Mouse (Mus musculus) limb, embryonic 12.5 days (tissue): ENCODE data around the gene Shox2. TPM values are rescaled to one million over a fixed set of nuclear protein-coding genes. Genes with fewer than 3 reads are reported as not detected.

ENCODE experiments used
- ATAC-seq: fragments of 200-750 bp; cut with Nextera tagmentation; 2 replicates; pipeline ENCODE4 v1.8.0; 2017; ENCODE audit warnings: low read depth, moderate TSS enrichment; ENCODE audit not compliant: insufficient number of reproducible peaks, insufficient read depth, low FRiP score, low TSS enrichment
- H3K27ac ChIP-seq: fragments of 300-500 bp; sonication (generic); 2 replicates; pipeline ENCODE4 v1.5.1; 2016; ENCODE audit warnings: mild to moderate bottlenecking, moderate library complexity
- H3K27me3 ChIP-seq: fragments of 300-500 bp; sonication (generic); 2 replicates; pipeline ENCODE4 v1.6.1; 2016; ENCODE audit warnings: mild to moderate bottlenecking, moderate library complexity
- H3K36me3 ChIP-seq: fragments of 300-500 bp; sonication (generic); 2 replicates; pipeline ENCODE4 v1.6.1; 2016; ENCODE audit warnings: mild to moderate bottlenecking, moderate library complexity
- H3K4me1 ChIP-seq: fragments of 300-500 bp; sonication (generic); replicated peaks from 2 replicates; pipeline ENCODE4 v1.6.1; 2016
- H3K4me2 ChIP-seq: fragments of 300-500 bp; sonication (generic); 2 replicates; pipeline ENCODE4 v1.6.1; 2016; ENCODE audit warnings: mild to moderate bottlenecking, moderate library complexity
- H3K4me3 ChIP-seq: fragments of 300-500 bp; sonication (generic); replicated peaks from 2 replicates; pipeline ENCODE4 v1.5.1; 2016; ENCODE audit warnings: mild to moderate bottlenecking
- H3K9ac ChIP-seq: fragments of 300-500 bp; sonication (generic); replicated peaks from 2 replicates; pipeline ENCODE4 v1.6.1; 2016; ENCODE audit warnings: mild to moderate bottlenecking, moderate library complexity
- H3K9me3 ChIP-seq: fragments of 300-500 bp; sonication (generic); 2 replicates; pipeline ENCODE4 v1.6.1; 2016; ENCODE audit warnings: mild to moderate bottlenecking, moderate library complexity
- WGBS: fragments of 180-500 bp; shearing (Covaris S2); methylation state at CpG from one replicate; pipeline ENCODE4 v1.1.7; 2016; 5-methylcytosine and 5-hydroxymethylcytosine counted together
- polyA plus RNA-seq: library from polyadenylated mRNA; unstranded; fragments of >200 nt; fragmentation: Nextera tagmentation; extraction: Ambion mirVana; gene quantifications from 2 replicates; pipeline ENCODE4 v1.2.1, GENCODE M21; 2016

Gene Shox2
- polyA plus RNA-seq, 1 experiment from 2014 or later, result 107 TPM

GRCm38 (mm10) chr3:66977811-66978456 lies 3.6 kb downstream of the Shox2 start:
- H3K27me3 ChIP-seq, result peaks cover 57% of the 10 kb centered on the region
- H3K4me2 ChIP-seq, result peak overlapping the region; percentile 76
- H3K27ac ChIP-seq, result peak overlapping the region; percentile 99
- no peak for ATAC-seq
- peak overlapping the region; percentile 73 for H3K4me3 ChIP-seq
- H3K9ac ChIP-seq, result peak overlapping the region; percentile 97
- H3K36me3 ChIP-seq, result peaks cover 16% of the 10 kb centered on the region
- no peaks in the 10 kb centered on the region for H3K9me3 ChIP-seq
- under 1% methylated on average over 25 of the region's 25 CpGs for WGBS
- H3K4me1 ChIP-seq, result peaks cover 29% of the 10 kb centered on the region

- no peaks in the 10 kb centered on the region for H3K9me3 ChIP-seq
- peaks cover 23% of the 10 kb centered on the region; the same call in 1 of the 2 replicates for H3K4me1 ChIP-seq
- H3K4me3 ChIP-seq, result peak overlapping the region; percentile 73
- H3K36me3 ChIP-seq, result peaks cover 16% of the 10 kb centered on the region
- WGBS, result 5% methylated on average over 13 of the region's 13 CpGs
- ATAC-seq, result no peak
- H3K9ac ChIP-seq, result peak overlapping the region; percentile 97
- H3K27me3 ChIP-seq, result peaks cover 60% of the 10 kb centered on the region
- peak overlapping the region; percentile 99 for H3K27ac ChIP-seq
- H3K4me2 ChIP-seq, result peak overlapping the region; percentile 76
These were observed 4.5 kb downstream of the Shox2 start for GRCm38 (mm10) chr3:66976889-66977615.

DNA sequence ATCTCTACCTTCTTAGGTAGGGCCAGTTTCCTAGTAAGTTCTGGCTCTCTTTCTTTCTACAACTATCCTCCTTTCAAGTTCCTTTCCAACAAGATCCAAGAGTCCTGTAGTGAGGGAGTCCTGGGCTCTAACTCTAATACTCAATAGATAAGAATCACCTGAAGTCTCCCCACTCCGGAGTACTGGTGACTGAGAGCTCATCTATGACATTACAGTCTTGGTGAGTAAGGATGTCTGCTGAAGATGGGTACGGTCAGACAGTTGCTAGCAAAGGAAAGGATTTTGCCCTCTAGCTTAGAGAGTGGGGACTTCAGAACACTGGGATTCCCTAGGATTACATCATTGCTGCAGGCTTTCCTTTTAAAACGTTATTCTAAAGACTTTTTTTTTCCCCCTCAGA lies 7.1 kb downstream of the Shox2 start:
- H3K4me3 ChIP-seq, result peak overlapping the region; percentile 57; the same call in 1 of the 2 replicates
- H3K36me3 ChIP-seq, result peaks cover 16% of the 10 kb centered on the region
- no peaks in the 10 kb centered on the region for H3K9me3 ChIP-seq
- WGBS, result 21% methylated on average over 3 of the region's 3 CpGs
- H3K27ac ChIP-seq, result peak overlapping the region; percentile 90
- ATAC-seq, result no peak
- 0 out of 2 replicates have a peak overlapping the region, but pooled peaks have one; percentile 23 for H3K9ac ChIP-seq
- peaks cover 63% of the 10 kb centered on the region for H3K27me3 ChIP-seq
- peaks cover 34% of the 10 kb centered on the region for H3K4me1 ChIP-seq
- H3K4me2 ChIP-seq, result peak overlapping the region; percentile 87

- Histone ChIP-seq H3K4me2 (peak overlapping the region; percentile 87), H3K9me3 (no peaks in the 10 kb centered on the region), H3K4me3 (peak overlapping the region; percentile 57), H3K36me3 (peaks cover 16% of the 10 kb centered on the region), H3K9ac (peak overlapping the region; percentile 76), H3K27ac (peak overlapping the region; percentile 90), H3K27me3 (peaks cover 52% of the 10 kb centered on the region), H3K4me1 (peaks cover 24% of the 10 kb centered on the region)
- peak; percentile 43 for ATAC-seq
- under 1% methylated on average over 59 of the region's 59 CpGs for WGBS
These were observed 8.1 kb downstream of the Shox2 start for GRCm38 (mm10) chr3:66973391-66973943.

GRCm38 (mm10) chr3:66972191-66972950 lies 9.2 kb downstream of the Shox2 start:
- WGBS, result 14% methylated on average over 16 of the region's 16 CpGs
- Histone ChIP-seq H3K27me3 (peaks cover 50% of the 10 kb centered on the region), H3K9me3 (no peaks in the 10 kb centered on the region), H3K27ac (peak overlapping the region; percentile 66; the same call in 1 of the 2 replicates), H3K4me3 (peak overlapping the region; percentile 16), H3K4me2 (peak overlapping the region; percentile 87), H3K4me1 (peaks cover 24% of the 10 kb centered on the region), H3K36me3 (peaks cover 16% of the 10 kb centered on the region), H3K9ac (peak overlapping the region; percentile 31)
- ATAC-seq, result no peak

GRCm38 (mm10) chr3:66970661-66971331 lies 10.8 kb downstream of the Shox2 start:
- H3K4me1 ChIP-seq, result peaks cover 24% of the 10 kb centered on the region
- no peaks in the 10 kb centered on the region for H3K9me3 ChIP-seq
- no peak overlapping the region for H3K9ac ChIP-seq
- H3K4me3 ChIP-seq, result peak overlapping the region; percentile 20
- 3% methylated on average over 29 of the region's 29 CpGs for WGBS
- peak; percentile 29; the same call in 1 of the 2 replicates for ATAC-seq
- H3K36me3 ChIP-seq, result peaks cover 16% of the 10 kb centered on the region
- peak overlapping the region; percentile 74 for H3K27ac ChIP-seq
- H3K27me3 ChIP-seq, result peaks cover 50% of the 10 kb centered on the region
- H3K4me2 ChIP-seq, result peak overlapping the region; percentile 48

DNA sequence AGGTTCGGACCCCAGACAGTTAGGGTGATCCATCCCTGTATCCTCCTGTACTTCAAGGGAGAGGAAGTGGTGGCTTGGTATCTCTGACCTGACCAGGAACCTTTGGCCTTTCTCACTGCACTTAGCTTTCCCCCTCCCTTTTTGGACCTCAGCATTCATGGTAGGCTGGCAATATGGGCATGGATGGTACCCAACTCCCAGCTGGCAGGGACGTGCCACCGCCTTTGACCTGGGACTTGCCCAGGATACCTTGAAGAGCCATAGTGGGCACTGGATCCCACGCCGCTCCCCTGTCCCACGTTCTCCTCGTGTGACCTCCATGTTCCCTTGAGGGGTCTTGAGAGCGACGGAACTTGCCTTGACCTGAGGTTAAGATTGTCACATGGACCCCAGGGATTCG lies 11.3 kb downstream of the Shox2 start:
- H3K9me3 ChIP-seq, result no peaks in the 10 kb centered on the region
- H3K4me2 ChIP-seq, result peak overlapping the region; percentile 48
- 8% methylated on average over 10 of the region's 10 CpGs for WGBS
- H3K36me3 ChIP-seq, result peaks cover 16% of the 10 kb centered on the region
- peaks cover 53% of the 10 kb centered on the region for H3K27me3 ChIP-seq
- 0 out of 2 replicates have a peak, but pooled peaks have one; percentile 2 for ATAC-seq
- H3K27ac ChIP-seq, result peak overlapping the region; percentile 74
- peak overlapping the region; percentile 20 for H3K4me3 ChIP-seq
- peaks cover 24% of the 10 kb centered on the region for H3K4me1 ChIP-seq
- no peak overlapping the region for H3K9ac ChIP-seq

- Histone ChIP-seq H3K9ac (no peak overlapping the region), H3K36me3 (no peaks in the 10 kb centered on the region), H3K27ac (no peak overlapping the region), H3K4me1 (peaks cover 22% of the 10 kb centered on the region), H3K9me3 (no peaks in the 10 kb centered on the region), H3K27me3 (peaks cover 38% of the 10 kb centered on the region), H3K4me3 (no peak overlapping the region), H3K4me2 (no peak overlapping the region)
- no peak for ATAC-seq
- WGBS, result 10% methylated on average over 4 of the region's 4 CpGs
These were observed 14.1 kb downstream of the Shox2 start for GRCm38 (mm10) chr3:66967508-66967907.

- H3K9ac ChIP-seq, result no peak overlapping the region
- H3K27ac ChIP-seq, result no peak overlapping the region
- ATAC-seq, result no peak
- 41% methylated on average over 3 of the region's 3 CpGs for WGBS
- H3K9me3 ChIP-seq, result no peaks in the 10 kb centered on the region
- peaks cover 7% of the 10 kb centered on the region; the same call in 1 of the 2 replicates for H3K4me1 ChIP-seq
- H3K27me3 ChIP-seq, result peaks cover 17% of the 10 kb centered on the region
- H3K4me3 ChIP-seq, result no peak overlapping the region
- H3K4me2 ChIP-seq, result no peak overlapping the region
- H3K36me3 ChIP-seq, result no peaks in the 10 kb centered on the region
These were observed 16.7 kb downstream of the Shox2 start for GRCm38 (mm10) chr3:66964884-66965283.

GRCm38 (mm10) chr3:66959972-66960371 lies 21.6 kb downstream of the Shox2 start:
- Histone ChIP-seq H3K27me3 (peaks cover 4% of the 10 kb centered on the region), H3K4me3 (no peak overlapping the region), H3K36me3 (no peaks in the 10 kb centered on the region), H3K4me1 (peaks cover 6% of the 10 kb centered on the region; the same call in 1 of the 2 replicates), H3K27ac (no peak overlapping the region), H3K4me2 (no peak overlapping the region), H3K9me3 (no peaks in the 10 kb centered on the region), H3K9ac (no peak overlapping the region)
- WGBS, result 62% methylated on average over 5 of the region's 5 CpGs
- no peak for ATAC-seq
